Mouse (Mus musculus): ENCODE measurements at regions not wholly inside any gene's neighbourhood (a gene's known extent, or its start where the extent isn't known, plus 50 kb on each side); places are given as distances from the start of the nearest gene placed in this dataset.
"Not testable (repeated sequence)": the region's sequence is repeated elsewhere in the genome, so short reads cannot be mapped to it uniquely, and the experiment has no call there.

DNA sequence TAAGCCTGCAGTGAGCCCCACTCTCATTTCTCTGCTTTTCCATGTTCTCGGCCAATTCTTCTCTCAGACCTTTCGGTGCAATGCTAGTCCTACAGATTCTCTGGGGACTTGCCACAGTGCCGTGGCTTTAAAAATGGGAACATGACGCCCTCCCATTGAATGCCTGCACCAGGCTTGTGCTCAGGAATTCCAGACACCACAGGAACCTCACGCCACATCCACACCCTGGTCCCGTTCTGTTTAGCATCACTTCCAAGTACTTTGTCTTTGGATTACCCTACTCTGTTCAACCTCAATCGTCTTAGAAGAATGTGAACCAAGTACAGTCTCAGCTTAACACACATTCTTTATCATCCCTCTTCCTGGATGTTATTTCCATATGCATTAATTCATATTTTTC lies 66.5 kb downstream of the Nabp1 start:
- no peak overlapping the region for H3K27ac ChIP-seq (replicated peaks; ENCODE audit: low read depth, low read length)
- H3K4me3 ChIP-seq (ENCODE audit: insufficient read depth, low read depth, low read length): no peak overlapping the region
- H3K4me1 ChIP-seq (ENCODE audit: control insufficient read depth, insufficient read depth, insufficient read length, low read length): no peaks in the 10 kb centered on the region

DNA sequence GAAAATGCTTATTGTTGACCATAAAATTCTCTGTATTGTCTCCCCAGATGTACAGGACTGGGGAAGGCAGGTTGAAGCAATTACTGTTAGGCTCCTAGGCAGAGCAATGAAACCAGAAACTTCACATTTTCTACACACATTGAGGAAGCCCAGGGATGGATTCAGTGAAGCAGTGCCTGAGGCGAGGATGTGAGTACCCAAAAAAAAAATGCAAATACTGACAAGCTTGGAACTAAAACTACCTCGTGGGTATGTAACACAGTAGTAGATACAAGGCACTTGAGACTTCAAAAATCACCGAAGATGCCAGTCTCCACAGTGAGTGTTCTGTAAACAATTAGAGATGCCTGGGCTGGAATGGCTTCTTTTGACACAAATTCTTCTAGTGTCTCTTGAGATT lies 74.6 kb downstream of the Nabp1 start:
- Histone ChIP-seq H3K4me1 (ENCODE audit: control insufficient read depth, insufficient read depth, insufficient read length, low read length) (no peaks in the 10 kb centered on the region), H3K4me3 (ENCODE audit: insufficient read depth, low read depth, low read length) (no peak overlapping the region), H3K27ac (replicated peaks; ENCODE audit: low read depth, low read length) (no peak overlapping the region)

DNA sequence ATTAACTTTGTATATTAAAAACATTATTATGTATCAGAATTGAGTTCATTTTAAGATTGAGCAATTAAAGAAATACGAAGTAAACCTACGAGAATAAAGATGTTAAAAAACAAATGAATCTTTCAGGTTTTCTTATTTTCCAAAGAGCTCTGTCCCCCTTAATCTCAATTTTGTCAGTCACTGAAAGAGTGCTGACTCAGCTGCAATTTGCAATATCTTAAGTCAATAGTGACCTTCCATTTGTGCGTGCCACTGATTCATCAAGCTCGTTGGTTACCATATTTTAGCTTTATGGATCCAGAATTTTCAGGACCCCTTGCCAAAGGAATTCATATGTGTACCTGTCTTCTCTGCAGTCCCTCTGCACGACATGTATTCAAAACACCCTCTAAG lies 75.7 kb downstream of the Nabp1 start:
- no peak overlapping the region for H3K4me3 ChIP-seq (ENCODE audit: insufficient read depth, low read depth, low read length)
- no peak overlapping the region for H3K27ac ChIP-seq (replicated peaks; ENCODE audit: low read depth, low read length)
- no peaks in the 10 kb centered on the region for H3K4me1 ChIP-seq (ENCODE audit: control insufficient read depth, insufficient read depth, insufficient read length, low read length)

DNA sequence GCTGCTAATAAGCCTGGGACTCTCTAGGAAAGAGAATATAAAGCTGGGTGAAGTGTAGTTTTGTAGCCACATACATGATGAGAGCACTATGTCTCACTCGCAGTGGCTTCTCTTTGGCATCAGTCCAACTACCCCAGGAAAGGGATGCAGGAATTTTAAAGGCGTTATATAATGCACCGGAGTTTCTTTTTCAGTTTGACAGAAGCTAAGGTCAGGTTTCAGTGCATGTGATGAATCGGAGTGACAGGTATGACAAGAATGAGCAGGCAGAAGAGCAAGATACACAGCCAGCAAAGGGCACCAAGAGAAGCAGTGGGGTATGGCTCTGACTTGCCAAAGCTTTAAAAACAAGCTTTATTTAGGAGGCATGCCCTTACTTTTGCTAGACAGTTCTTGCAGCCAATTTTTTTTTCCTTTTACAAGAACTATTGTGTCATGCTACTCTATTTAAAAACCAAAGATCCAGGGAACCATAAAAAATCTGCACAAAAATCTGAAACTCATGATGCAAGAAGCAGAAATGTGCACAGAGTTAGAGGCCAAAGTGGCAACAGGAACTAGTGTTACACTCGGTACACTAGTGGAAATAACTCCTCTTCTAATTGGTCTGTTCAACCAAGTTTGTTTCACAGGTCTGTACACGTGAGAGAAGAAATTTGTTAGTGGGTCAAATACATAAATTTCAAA lies 76.2 kb downstream of the Nabp1 start:
- Histone ChIP-seq H3K4me3 (ENCODE audit: insufficient read depth, low read depth, low read length) (no peak overlapping the region), H3K4me1 (ENCODE audit: control insufficient read depth, insufficient read depth, insufficient read length, low read length) (no peaks in the 10 kb centered on the region), H3K27ac (replicated peaks; ENCODE audit: low read depth, low read length) (peak overlapping the region; percentile 59)

DNA sequence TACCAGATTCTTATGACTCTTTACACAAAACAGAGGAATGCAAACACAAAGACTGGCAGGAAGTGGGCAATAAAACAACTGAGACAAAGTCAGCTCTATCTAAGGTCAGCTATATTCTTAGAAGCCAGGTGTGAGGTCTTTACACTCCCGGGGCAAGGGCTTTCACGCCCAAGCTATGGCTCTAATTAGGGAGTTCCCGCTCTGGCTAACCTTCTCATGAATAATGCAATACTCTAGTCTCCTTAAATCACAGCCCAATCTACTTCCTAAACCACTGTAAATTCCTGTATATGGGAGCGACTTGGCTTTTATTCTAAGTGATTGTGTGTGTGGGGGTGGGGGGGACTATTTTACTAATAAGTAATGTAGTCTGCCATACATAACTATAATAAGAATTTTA lies 77.7 kb downstream of the Nabp1 start:
- not testable (repeated sequence) for H3K27ac ChIP-seq (replicated peaks; ENCODE audit: low read depth, low read length); H3K4me3 ChIP-seq (ENCODE audit: insufficient read depth, low read depth, low read length); H3K4me1 ChIP-seq (ENCODE audit: control insufficient read depth, insufficient read depth, insufficient read length, low read length)

DNA sequence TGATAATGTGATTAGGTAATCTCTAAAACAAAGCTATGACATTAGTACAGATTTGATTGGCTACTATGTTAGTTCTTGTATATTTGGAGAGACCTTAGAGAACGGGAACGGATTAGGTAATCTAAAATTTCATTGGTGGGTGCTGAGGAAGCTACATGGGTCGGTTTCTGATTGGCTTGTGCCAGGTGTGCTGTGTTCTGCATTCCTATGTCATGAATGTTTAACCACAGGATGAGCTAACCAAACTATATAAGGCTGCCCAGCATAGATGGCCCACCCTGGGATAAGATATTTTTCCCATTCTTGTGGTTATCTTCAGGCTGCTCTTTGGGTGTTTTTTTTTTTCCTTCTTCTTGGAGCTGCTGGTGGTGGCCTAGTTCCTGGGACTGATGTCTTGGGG lies 91.4 kb downstream of the Nabp1 start:
- no peak overlapping the region for H3K27ac ChIP-seq (replicated peaks; ENCODE audit: low read depth, low read length)
- H3K4me1 ChIP-seq (ENCODE audit: control insufficient read depth, insufficient read depth, insufficient read length, low read length): no peaks in the 10 kb centered on the region
- H3K4me3 ChIP-seq (ENCODE audit: insufficient read depth, low read depth, low read length): no peak overlapping the region

DNA sequence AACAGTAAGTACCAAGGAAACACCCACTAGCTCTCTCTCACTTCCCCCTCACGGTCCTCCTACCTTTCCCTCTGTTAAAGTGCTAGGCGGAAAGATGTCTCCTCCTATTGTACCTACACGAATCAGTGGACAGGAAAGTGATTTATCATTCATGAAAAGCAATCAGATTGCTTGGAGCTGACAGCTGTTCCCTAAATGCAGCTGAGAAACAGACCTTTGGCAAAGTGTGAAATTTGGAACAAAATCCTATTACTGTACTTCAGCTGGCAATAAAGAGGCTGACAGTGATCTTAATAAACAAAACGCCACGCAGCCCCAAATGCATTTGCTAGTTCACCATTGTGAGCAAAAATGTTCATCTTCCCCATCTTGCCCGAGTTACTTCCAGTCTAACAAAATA lies 94.2 kb downstream of the Nabp1 start:
- no peaks in the 10 kb centered on the region for H3K4me1 ChIP-seq (ENCODE audit: control insufficient read depth, insufficient read depth, insufficient read length, low read length)
- no peak overlapping the region for H3K4me3 ChIP-seq (ENCODE audit: insufficient read depth, low read depth, low read length)
- no peak overlapping the region for H3K27ac ChIP-seq (replicated peaks; ENCODE audit: low read depth, low read length)

DNA sequence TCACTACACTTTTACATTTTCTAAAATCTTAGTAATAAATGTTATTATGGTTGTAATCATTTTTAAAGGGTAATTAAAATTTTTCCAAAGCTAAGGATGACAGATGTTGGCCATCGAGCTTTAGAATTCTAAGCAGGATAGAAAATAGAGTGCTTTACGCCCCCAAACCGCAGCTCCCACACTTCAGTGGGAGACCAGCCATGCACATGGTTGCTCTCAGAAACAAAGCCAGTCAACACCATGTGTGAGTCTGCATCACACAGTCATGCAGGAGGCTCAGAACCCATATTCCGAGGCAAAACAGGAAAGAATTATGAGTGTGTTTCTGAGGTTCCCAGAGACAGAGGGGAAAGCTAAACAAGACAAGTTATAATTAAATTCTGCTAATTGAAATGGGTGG lies 91.3 kb downstream of the Cavin2 start:
- Histone ChIP-seq H3K4me3 (ENCODE audit: insufficient read depth, low read depth, low read length) (no peak overlapping the region), H3K27ac (replicated peaks; ENCODE audit: low read depth, low read length) (no peak overlapping the region), H3K4me1 (ENCODE audit: control insufficient read depth, insufficient read depth, insufficient read length, low read length) (no peaks in the 10 kb centered on the region)

DNA sequence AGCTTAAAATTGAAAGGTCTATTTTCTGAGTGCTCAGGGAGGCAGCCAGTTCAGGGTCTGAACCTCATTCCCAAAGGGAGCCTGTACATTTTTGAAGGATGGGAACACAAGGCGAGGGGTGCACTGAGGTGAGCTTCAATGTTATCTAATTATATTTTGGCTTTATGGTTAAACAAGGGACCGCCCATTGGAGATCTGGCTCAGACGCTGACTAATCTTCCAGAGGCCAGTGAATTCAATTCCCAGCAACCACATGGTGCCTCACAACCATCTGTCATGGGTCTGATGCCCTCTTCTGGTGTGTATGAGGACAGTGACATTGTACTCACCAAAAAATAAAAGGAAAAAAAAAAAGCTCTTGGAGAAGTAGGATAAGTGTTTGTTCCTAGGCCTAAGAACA lies 78.7 kb downstream of the Cavin2 start:
- Histone ChIP-seq H3K4me3 (ENCODE audit: insufficient read depth, low read depth, low read length) (no peak overlapping the region), H3K4me1 (ENCODE audit: control insufficient read depth, insufficient read depth, insufficient read length, low read length) (no peaks in the 10 kb centered on the region), H3K27ac (replicated peaks; ENCODE audit: low read depth, low read length) (no peak overlapping the region)

DNA sequence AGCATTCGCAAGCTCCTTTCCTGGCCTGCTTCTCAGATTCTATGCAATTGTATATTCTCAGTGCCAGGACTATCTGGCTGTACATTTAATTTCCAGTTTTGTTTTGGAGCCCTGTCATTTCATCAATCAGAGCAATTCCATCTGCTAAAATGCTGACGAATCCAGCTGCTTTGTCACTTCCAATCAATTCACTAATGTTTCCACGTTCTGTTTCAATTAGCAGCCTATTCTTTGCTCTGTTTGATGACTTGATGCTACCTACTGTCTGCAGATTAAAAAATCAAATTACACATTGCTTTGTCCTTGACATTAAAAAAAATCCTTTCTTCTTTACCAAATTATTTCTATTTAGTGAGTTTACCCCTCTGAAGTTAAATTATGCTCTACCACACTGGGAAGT lies 71.2 kb downstream of the Cavin2 start:
- Histone ChIP-seq H3K4me1 (ENCODE audit: control insufficient read depth, insufficient read depth, insufficient read length, low read length) (no peaks in the 10 kb centered on the region), H3K4me3 (ENCODE audit: insufficient read depth, low read depth, low read length) (no peak overlapping the region), H3K27ac (replicated peaks; ENCODE audit: low read depth, low read length) (no peak overlapping the region)

Data from brown adipose tissue, adult 24 weeks (tissue).